Mouse (Mus musculus): ENCODE results near the gene Fcgr2b.
"Not testable (repeated sequence)": the region's sequence is repeated elsewhere in the genome, so short reads cannot be mapped to it uniquely, and the experiment has no call there.

Fcgr2b gene

DNA sequence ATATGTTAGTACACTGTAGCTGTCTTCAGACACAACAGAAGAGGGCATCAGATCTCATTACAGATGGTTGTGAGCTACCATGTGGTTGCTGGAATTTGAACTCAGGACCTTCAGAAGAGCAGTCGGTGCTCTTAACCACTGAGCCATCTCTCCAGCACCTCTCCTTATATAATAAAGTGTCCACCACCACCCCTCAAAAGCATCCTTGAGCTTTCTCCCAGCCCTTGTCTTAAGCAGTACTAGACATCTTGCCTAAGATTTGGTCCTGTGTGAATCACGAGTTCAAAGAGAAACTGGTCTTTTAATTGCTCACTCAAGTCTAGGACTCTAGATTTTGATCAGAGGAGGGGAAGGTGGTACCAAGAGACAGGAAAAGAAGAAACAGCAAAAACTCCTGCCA is 997 bp downstream of the Fcgr2b start:
- not testable (repeated sequence) for DNase-seq

GRCm38 (mm10) chr1:170974736-170975135 is 1.6 kb downstream of the Fcgr2b start:
- no peak for DNase-seq

DNA sequence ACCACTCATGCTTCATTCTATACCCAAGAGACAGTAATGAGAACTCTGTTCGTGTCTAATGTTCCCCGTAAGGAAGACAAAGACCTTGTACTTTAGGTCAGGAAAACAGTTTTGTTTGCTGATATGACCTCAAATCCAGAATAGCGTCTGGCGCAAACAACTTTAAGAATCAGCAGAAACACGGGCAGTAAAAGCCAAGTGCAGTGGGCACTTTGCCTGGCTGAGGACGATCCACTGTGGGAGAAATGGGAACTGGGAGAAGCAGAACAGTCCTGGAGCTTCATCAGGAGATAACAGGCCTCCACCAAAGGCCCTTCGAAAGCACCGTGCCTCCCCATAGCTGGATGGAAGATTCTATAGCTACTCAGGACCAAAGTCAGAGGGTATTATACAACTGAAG is 2.2 kb downstream of the Fcgr2b start:
- peak; percentile 36 for DNase-seq

DNA sequence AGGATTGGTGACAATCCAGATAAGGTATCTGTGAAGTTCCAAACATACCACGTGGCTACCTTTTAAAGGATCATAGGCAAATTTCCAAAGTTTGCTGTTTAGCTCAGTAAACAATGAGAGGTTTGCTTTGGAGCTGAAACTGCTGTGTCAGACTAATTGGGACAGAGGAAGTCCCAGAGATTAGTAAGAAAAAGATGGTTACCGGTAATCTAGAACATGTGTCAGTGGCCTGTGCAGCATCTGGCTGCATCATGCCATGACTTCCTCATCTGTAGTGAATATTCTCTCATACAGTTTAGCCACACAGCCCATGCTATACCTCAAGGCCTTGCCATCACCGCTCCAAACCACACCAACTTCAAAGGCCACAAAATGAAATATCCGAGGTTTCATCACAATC is 3.4 kb downstream of the Fcgr2b start:
- no peak for DNase-seq

DNA sequence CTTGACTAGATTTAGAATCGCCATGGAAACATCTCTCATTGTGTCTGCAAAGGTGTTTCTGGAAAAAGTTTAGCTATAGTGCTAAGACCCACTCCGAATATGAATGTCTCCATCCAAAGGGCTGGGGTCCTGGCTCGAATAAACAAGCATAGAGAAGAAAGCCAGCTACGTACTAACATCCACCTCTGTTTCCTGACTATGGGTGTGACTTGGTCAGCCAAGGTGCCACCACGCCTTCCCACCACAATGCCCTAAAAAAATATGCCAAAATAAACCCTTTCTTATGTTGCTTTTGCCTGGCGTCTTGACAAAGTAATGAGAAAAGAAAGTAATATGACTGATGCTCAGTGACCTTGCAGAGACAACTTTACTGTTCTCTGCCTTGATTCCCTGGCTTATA is 3.9 kb downstream of the Fcgr2b start:
- DNase-seq, result no peak

GRCm38 (mm10) chr1:170968576-170968975 is 7.8 kb downstream of the Fcgr2b start:
- DNase-seq, result no peak

DNA sequence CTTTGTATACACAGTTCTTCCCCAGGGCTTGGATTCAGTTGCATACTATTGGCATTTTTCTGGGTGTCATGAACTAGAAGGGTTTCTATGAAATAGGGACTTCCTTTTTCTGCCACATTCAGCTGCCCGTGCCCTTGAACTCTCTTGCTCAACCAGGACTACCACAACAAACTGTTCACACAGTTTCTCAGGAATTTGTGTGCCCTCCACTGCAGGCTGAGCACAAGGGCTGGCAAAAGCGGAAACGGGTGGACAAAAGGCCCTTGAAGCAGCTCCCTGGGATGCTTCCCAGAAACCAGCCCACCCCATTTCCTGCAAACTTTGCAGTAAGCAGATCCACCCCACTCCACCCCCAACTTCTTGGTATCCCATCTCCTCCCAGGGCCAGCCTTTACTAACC is 8.8 kb downstream of the Fcgr2b start:
- no peak for DNase-seq

DNA sequence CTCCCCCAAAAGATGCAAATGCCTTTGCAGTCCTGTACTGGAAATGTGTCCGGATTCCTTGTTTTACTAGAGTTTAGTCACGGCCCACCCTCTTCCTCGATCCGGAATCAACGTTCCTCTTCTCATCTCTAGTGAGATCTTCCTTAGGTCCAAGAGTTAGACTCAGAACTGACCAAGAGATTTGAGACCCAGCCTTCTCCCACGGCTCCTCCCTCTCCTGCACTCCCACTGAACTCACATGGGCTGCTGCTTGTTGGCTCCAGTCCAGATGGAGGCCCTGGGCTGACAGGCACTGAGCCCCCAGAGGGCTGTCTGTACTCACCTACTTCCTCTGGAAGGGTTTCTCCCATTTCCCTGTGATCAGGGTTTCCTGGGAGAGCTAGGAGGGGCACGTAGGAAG is 13.3 kb downstream of the Fcgr2b start:
- no peak for DNase-seq

DNA sequence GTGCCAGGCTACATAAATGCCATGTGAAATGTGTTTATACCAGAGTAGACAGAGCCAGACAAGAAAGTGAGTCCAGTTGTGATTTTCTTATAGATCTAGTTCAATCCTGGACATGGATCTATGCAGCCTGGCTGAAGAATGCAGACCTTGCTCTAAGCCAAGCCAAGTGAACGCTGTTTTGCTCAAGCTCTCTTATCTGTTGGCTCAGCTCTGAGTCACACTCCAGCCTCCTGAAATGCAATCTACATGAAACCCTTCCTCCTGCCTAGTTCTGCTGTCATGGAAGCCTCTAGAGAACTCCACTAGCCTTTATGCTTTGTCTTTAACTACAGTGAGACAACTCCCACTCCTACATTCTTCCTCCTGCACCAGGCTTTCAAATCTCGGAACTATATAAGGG is 14.0 kb downstream of the Fcgr2b start:
- DNase-seq, result no peak

GRCm38 (mm10) chr1:170961101-170961500 is 15.2 kb downstream of the Fcgr2b start:
- DNase-seq, result no peak

DNA sequence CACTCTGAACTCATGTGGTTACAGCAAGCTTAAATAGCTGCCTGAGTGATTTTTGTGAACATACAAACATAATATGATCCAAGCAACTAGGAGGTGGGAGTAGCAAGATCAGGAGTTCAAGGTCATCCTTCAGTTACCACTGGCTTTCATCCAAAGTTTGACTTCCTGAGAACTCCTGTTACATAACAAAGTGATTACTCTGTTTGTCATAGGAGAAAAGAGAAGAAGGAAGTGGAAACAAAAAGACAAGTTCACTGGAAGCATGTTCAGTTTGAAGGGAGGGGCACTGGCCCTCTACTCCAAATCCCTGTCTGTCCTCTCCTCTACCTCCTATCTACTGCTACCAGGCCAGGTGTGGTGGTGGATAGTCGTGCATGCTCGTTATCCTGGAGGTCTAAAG is 16.6 kb downstream of the Fcgr2b start:
- no peak for DNase-seq

DNA sequence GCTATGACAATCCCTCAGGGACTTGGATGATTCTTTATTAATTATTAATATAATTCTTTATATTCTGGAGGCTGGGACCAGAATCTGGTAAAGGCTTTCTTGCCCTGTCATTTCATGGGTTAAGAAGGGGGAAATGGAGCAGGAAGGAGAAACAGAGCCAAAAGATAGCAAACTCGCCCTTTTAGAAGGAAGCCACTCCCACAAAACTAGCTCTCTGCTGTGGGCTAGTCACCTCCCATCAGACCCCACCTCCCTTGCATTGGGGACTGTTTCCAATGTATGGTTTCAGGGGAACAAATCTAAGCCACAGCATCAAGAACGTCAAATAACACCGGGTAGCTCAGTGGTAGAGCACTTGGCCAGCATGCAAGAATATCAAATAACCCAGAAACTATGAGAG is 18.1 kb downstream of the Fcgr2b start:
- no peak for DNase-seq

DNA sequence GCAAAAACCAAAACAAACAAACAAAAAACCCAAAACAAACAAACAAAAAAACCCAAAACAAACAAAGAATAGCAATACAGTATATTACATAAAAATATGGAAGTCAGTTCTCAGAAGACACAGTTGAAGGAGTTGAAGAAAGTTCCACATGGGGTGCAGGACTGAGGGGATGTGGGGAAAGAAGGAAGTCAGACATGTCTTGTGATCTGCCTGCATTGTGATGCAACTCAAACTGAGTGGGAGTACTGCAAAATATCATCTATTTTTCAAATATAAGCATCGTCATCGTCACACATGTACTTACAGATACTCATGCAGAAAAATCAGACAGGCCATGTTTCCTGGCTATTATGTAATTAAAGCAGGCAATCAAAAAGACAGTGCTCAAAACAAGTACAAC is 23.2 kb downstream of the Fcgr2b start:
- DNase-seq, result no peak

DNA sequence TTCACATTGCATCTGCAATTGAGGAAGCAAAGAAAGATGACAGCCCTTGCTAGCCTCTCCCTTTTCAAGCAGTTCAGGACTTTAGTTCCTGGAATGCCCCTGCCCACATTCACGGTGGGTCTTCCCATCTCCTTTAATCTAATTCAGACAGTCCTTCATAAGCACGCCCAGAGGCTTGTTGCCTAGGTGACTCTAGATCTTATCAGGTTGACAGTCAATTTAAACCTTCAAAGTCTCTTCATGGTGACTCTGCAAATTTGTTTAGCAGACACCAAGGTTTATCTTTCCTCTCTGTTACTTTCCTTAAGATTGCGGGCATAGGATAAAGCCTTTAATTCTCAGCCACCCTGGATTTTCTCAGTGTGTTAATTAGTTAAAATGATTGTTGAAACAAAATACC is 25.6 kb downstream of the Fcgr2b start:
- no peak for DNase-seq

- DNase-seq, result not testable (repeated sequence)
These were observed 31.4 kb downstream of the Fcgr2b start for GRCm38 (mm10) chr1:170944908-170945307.

- not testable (repeated sequence) for DNase-seq
These were observed 32.2 kb downstream of the Fcgr2b start for GRCm38 (mm10) chr1:170944151-170944550.

- DNase-seq, result peak; percentile 17
These were observed 37.1 kb downstream of the Fcgr2b start for GRCm38 (mm10) chr1:170939255-170939654.

- no peak for DNase-seq
These were observed 42.0 kb downstream of the Fcgr2b start for GRCm38 (mm10) chr1:170934383-170934782.

- DNase-seq, result no peak
These were observed 42.4 kb downstream of the Fcgr2b start for GRCm38 (mm10) chr1:170933940-170934339.

- DNase-seq, result no peak
These were observed 42.9 kb downstream of the Fcgr2b start for GRCm38 (mm10) chr1:170933386-170933920.

- DNase-seq, result no peak
These were observed 44.3 kb downstream of the Fcgr2b start for GRCm38 (mm10) chr1:170932043-170932442.

DNA sequence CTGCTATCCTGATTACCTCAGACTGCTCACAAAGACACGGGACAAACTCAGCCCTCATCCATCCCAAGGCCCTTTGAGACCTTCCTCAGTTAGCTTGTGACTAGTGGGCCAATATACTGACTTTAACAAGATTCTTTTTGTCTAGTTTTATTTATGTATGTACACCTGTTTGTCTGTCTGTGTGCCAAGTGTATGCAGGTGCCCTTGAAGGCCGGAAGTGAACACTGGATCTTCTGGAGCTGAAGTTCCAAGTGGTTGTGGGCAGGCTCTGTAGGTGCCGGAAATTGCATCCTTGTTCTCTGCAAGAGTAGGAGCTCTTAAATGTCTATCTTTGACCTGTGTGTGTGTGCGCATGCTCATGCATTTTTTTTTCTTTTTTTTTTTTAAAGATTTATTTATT is 47.1 kb downstream of the Fcgr2b start:
- DNase-seq, result no peak

- no peak for DNase-seq
These were observed 47.9 kb downstream of the Fcgr2b start for GRCm38 (mm10) chr1:170928467-170928866.

DNA sequence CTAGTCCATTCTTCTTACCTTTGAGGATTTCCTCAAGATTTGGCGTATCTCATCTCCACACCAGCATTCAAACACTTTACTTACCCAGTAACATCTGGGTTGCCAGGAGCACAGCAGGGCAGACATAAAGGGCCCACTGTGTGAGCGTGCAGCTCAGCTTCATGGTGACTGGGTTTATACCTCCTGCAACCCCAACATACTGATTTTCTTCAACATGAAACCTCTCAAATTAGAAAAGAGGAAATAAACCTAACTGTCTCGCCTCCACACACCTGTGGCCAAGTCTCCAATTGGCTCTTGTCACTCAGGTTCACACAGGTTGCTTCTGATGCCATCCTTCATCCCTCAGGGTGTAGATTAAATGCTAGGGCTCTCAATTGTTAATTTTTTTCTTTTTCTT is 49.0 kb downstream of the Fcgr2b start, which contains the start of gene Fcrla:
TSS of gene Fcrla (minus strand) at position 206 of the 400 bp plus-strand sequence.
- no peak for DNase-seq

- no peak for DNase-seq
These were observed 49.4 kb downstream of the Fcgr2b start for GRCm38 (mm10) chr1:170926941-170927340.

DNA sequence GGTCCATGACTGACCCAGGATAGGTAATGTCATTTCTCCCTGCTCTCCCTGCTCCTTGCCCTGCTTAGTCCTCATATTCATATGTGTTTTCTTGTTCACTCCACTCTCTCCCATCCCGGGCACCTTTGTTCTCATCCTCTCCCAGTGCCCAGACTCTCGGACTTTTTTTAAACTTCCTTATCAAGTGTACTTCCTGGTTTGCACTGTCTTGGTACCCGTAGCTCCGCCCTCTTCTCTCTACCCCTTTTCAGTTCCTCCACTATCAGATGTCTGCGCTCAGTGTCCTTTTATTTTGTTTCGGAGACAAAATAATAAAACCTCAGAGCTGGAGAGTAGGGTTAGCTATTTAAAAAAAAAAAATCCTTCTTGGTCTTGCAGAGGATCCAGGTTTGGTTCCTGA is 51.9 kb downstream of the Fcgr2b start:
- no peak for DNase-seq

Data from kidney, adult 11 months (tissue).